ENCODE assay signal across 8 mouse cellular contexts in the genomic region with DNA sequence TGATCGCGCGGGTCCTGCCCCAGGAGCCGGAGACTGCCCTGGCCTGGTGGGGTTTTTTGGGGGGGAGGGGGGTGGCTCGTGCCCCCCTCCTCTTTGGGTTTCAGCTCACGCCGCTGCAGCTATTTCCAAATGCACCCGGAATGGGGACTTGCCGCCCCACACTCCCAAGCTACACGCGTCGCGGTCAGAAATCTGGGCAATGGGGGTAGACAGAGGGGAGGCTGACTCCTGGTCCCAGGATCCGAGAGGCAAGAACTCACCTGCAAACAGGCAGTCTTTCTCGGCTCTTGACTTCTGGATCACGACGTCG. TPM values are rescaled to one million over a fixed set of nuclear protein-coding genes. Genes with fewer than 3 reads are reported as not detected.
A peak's percentile ranks its signal among the peaks of the same experiment; 100 is the strongest.
DNase-seq lines count a peak whose midpoint lies in the region; ATAC-seq and TF ChIP-seq lines count a peak whose summit lies in the region.

No protein-coding gene starts in this region.

- 0% methylated on average over 17 of the region's 18 CpGs for WGBS in heart, postnatal 0 days
- WGBS in macrophage (ENCODE audit: missing documents) = 1% methylated on average over 9 of the region's 18 CpGs

- TF ChIP-seq EP300 in heart, postnatal 0 days (IDR thresholded peaks at IDR 0.05; ENCODE audit: low read depth) = no peak

- TF ChIP-seq POLR2A in testis, adult 2 months (IDR thresholded peaks at IDR 0.05; ENCODE audit: control insufficient read depth, low read depth, low read length) = 0 out of 2 replicates have a peak, but pooled peaks have one; percentile 32

- H3K79me2 ChIP-seq in macrophage (ENCODE audit: inconsistent target) = peaks cover 50% of the 10 kb centered on the region

- no peak overlapping the region for H3K27ac ChIP-seq in testis, adult 2 months (ENCODE audit: control insufficient read depth, insufficient read depth, low read depth, low read length)
- H3K27ac ChIP-seq in heart, postnatal 0 days (ENCODE audit: low read depth) = peak overlapping the region; percentile 90
- peak overlapping the region; percentile 66 for H3K27ac ChIP-seq in macrophage

- H3K9ac ChIP-seq in heart, postnatal 0 days (replicated peaks; ENCODE audit: low read depth, low read length) = peak overlapping the region; percentile 87

- peak; percentile 40 for DNase-seq in cerebellum, adult 9-10 months
- no peak for DNase-seq in cerebellum, adult 18-20 months
- DNase-seq in testis, postnatal 10 days (ENCODE audit: low spot score) = no peak
- no peak for DNase-seq in heart, postnatal 0 days (ENCODE audit: low spot score)
- no peak for DNase-seq in kidney, postnatal 10 days

- no peaks in the 10 kb centered on the region for H3K36me3 ChIP-seq in testis, adult 2 months (ENCODE audit: control insufficient read depth, insufficient read depth, low read length)
- no peaks in the 10 kb centered on the region for H3K36me3 ChIP-seq in heart, postnatal 0 days (replicated peaks; ENCODE audit: control insufficient read depth, insufficient read depth, low read length)
- H3K36me3 ChIP-seq in macrophage (ENCODE audit: inconsistent target) = no peaks in the 10 kb centered on the region

- H3K4me2 ChIP-seq in heart, postnatal 0 days (ENCODE audit: low read depth, low read length) = peak overlapping the region; percentile 99

- no peaks in the 10 kb centered on the region for H3K9me3 ChIP-seq in heart, postnatal 0 days (replicated peaks; ENCODE audit: control insufficient read depth, low read length)

- TF ChIP-seq CTCF in testis, adult 2 months (IDR thresholded peaks at IDR 0.05; ENCODE audit: control insufficient read depth, insufficient read depth, insufficient replicate concordance, low read depth, low read length) = no peak
- no peak for TF ChIP-seq CTCF in heart, postnatal 0 days (IDR thresholded peaks at IDR 0.05; ENCODE audit: low read depth)

- peak; percentile 7; the same call in 1 of the 2 replicates for ATAC-seq in heart, postnatal 0 days (ENCODE audit: insufficient read depth, low read depth)
- no peak for ATAC-seq in erythroid progenitor cell, adult 5-6 weeks (replicated peaks; ENCODE audit: low FRiP score, poor library complexity, severe bottlenecking)

- no peaks in the 10 kb centered on the region for H3K27me3 ChIP-seq in testis, adult 2 months (ENCODE audit: control insufficient read depth, insufficient read depth, low read length)
- no peaks in the 10 kb centered on the region for H3K27me3 ChIP-seq in heart, postnatal 0 days (ENCODE audit: control insufficient read depth, insufficient read depth, low read length)

- peak overlapping the region; percentile 90 for H3K4me3 ChIP-seq in testis, adult 2 months (ENCODE audit: control insufficient read depth, low read depth, low read length)
- peak overlapping the region; percentile 98 for H3K4me3 ChIP-seq in heart, postnatal 0 days (ENCODE audit: low read depth, low read length)
- H3K4me3 ChIP-seq in macrophage (ENCODE audit: inconsistent target) = peak overlapping the region; percentile 93

- peaks cover 7% of the 10 kb centered on the region for H3K4me1 ChIP-seq in testis, adult 2 months (ENCODE audit: control insufficient read depth, insufficient read depth, low read length)
- H3K4me1 ChIP-seq in heart, postnatal 0 days (ENCODE audit: control insufficient read depth, insufficient read depth) = peaks cover 14% of the 10 kb centered on the region

RNA-seq across cellular contexts. Expression of a gene that starts 0.5 kb away (rescaled TPM):
- 5.4 and 5.8 TPM in 2 replicates for polyA plus RNA-seq in testis, adult 2 months (2012; rRNA removed)
- total RNA-seq in heart, postnatal 0 days (2014; rRNA removed; ENCODE audit: low replicate concordance) = 7.5 and 11.0 TPM in 2 replicates
- polyA plus RNA-seq in heart, postnatal 0 days (2015; fragmentation: Nextera tagmentation; extraction: Ambion mirVana) = 7.9 and 8.4 TPM in 2 replicates
- total RNA-seq in macrophage (2018; cell fraction: chromatin; rRNA removed) = 100 to 1,000 TPM; 110 to 483 (median 223) TPM
- total RNA-seq in macrophage (2018; cell fraction: cytosol; rRNA removed) = 10 to 100 TPM; 13.9 to 43.4 (median 26.5) TPM
- 100 to 1,000 TPM in 20 of 26 experiments, 10 to 100 TPM in 6; 54.8 to 365 (median 115) TPM for total RNA-seq in macrophage (2018; cell fraction: nucleus; rRNA removed)
- 7.6 to 24.2 TPM (median 16.2 TPM) in 3 replicates for polyA plus RNA-seq in macrophage (2018)
- 9.7 and 22.6 TPM in 2 replicates for total RNA-seq in erythroid progenitor cell, adult 5-6 weeks (2015; ENCODE audit: low replicate concordance)
- total RNA-seq in erythroid progenitor cell, adult 5-6 weeks (2017; ENCODE audit: low replicate concordance) = 7.1 and 11.2 TPM in 2 replicates
